24 mouse cellular contexts compared by ENCODE assay signal in genomic region chr3:25131848-25132247, GRCm38 (mm10). TPM values are rescaled to one million over a fixed set of nuclear protein-coding genes. Genes with fewer than 3 reads are reported as not detected.
A peak's percentile ranks its signal among the peaks of the same experiment; 100 is the strongest.
DNase-seq lines count a peak whose midpoint lies in the region; ATAC-seq and TF ChIP-seq lines count a peak whose summit lies in the region.
"Had no signal": no experiment of that assay in that cellular context is flagged by ENCODE, and none has a peak within 500 bp of the region (broad histone marks: within the 10 kb centered on the region; RNA-seq: fewer than 3 reads in every experiment).

No protein-coding gene starts in this region.

- TF ChIP-seq EP300 in heart, adult 2 months (IDR thresholded peaks at IDR 0.05; ENCODE audit: insufficient read depth, low read depth, low read length) = no peak

- ATAC-seq in embryonic facial prominence, embryonic 13.5 days (ENCODE audit: insufficient number of reproducible peaks, insufficient read depth, low FRiP score, low TSS enrichment, low read depth) = no peak
- ATAC-seq: forebrain, embryonic 15.5 days; intestine, postnatal 0 days had no signal

- no peak for DNase-seq in embryonic facial prominence, embryonic 10.5 days (ENCODE audit: low spot score)
- DNase-seq in left cerebral cortex, adult 18-20 months (ENCODE audit: low spot score in 2 of 2) = peak; percentile 16 to 22
- DNase-seq in left cerebral cortex, postnatal 10 days (ENCODE audit: extremely low spot score in 1 of 2, low spot score in 2 of 2) = no peak
- DNase-seq in right cerebral cortex, adult 18-20 months = peak; percentile 37
- no peak for DNase-seq in right cerebral cortex, postnatal 4 days
- DNase-seq in heart, adult 2 months = no peak
- no peak for DNase-seq in adrenal gland, adult (ENCODE audit: inconsistent age in 2 of 2, low spot score in 1 of 2)
- DNase-seq: adrenal gland, adult 2 months; adrenal gland, postnatal 25 days; cerebellum, adult 18-20 months; cerebellum, adult 9-10 months; cerebellum, postnatal 14 days; gastrocnemius, postnatal 25 days; heart, adult 18-20 months; heart, postnatal 14 days; heart, postnatal 4 days had no signal

- WGBS in embryonic facial prominence, embryonic 13.5 days = 23% methylated on average over 3 of the region's 3 CpGs
- WGBS in embryonic facial prominence, embryonic 10.5 days = 48% methylated on average over 3 of the region's 3 CpGs
- 49% methylated on average over 3 of the region's 3 CpGs for WGBS in heart, adult 2 months

- no peak for TF ChIP-seq POLR2A in heart, adult 2 months (IDR thresholded peaks at IDR 0.05; ENCODE audit: insufficient read depth, low read depth, low read length)

- H3K27ac ChIP-seq in embryonic facial prominence, embryonic 13.5 days = peak overlapping the region; percentile 11; the same call in 1 of the 2 replicates
- H3K27ac ChIP-seq in embryonic facial prominence, embryonic 10.5 days (replicated peaks) = no peak overlapping the region
- H3K27ac ChIP-seq in heart, adult 2 months = no peak overlapping the region
- H3K27ac ChIP-seq: embryonic facial prominence, embryonic 12.5 days; forebrain, embryonic 12.5 days; forebrain, embryonic 15.5 days; heart, embryonic 10.5 days; heart, embryonic 13.5 days; hindbrain, embryonic 14.5 days had no signal

- no peak overlapping the region for H3K9ac ChIP-seq in embryonic facial prominence, embryonic 13.5 days
- no peak overlapping the region for H3K9ac ChIP-seq in heart, adult 2 months (ENCODE audit: low read depth, low read length)
- H3K9ac ChIP-seq: embryonic facial prominence, embryonic 12.5 days; forebrain, embryonic 12.5 days; forebrain, embryonic 15.5 days; heart, embryonic 13.5 days; hindbrain, embryonic 14.5 days had no signal

- H3K4me1 ChIP-seq in embryonic facial prominence, embryonic 13.5 days = no peaks in the 10 kb centered on the region
- H3K4me1 ChIP-seq in embryonic facial prominence, embryonic 10.5 days = peaks cover 4% of the 10 kb centered on the region; the same call in 1 of the 2 replicates
- no peaks in the 10 kb centered on the region for H3K4me1 ChIP-seq in heart, adult 2 months (ENCODE audit: control insufficient read depth, insufficient read depth, low read length)
- H3K4me1 ChIP-seq: forebrain, embryonic 15.5 days; heart, embryonic 10.5 days; heart, embryonic 13.5 days had no signal

- no peak overlapping the region for H3K4me3 ChIP-seq in embryonic facial prominence, embryonic 13.5 days
- no peak overlapping the region for H3K4me3 ChIP-seq in embryonic facial prominence, embryonic 10.5 days
- no peak overlapping the region for H3K4me3 ChIP-seq in heart, adult 2 months
- H3K4me3 ChIP-seq: embryonic facial prominence, embryonic 12.5 days; forebrain, embryonic 12.5 days; forebrain, embryonic 15.5 days; heart, embryonic 10.5 days; heart, embryonic 13.5 days had no signal

- TF ChIP-seq CTCF in heart, adult 2 months (IDR thresholded peaks at IDR 0.05) = no peak

- no peaks in the 10 kb centered on the region for H3K36me3 ChIP-seq in embryonic facial prominence, embryonic 13.5 days
- no peaks in the 10 kb centered on the region for H3K36me3 ChIP-seq in embryonic facial prominence, embryonic 10.5 days (replicated peaks)
- H3K36me3 ChIP-seq in heart, adult 2 months (ENCODE audit: control insufficient read depth, insufficient read depth, low read length) = no peaks in the 10 kb centered on the region
- H3K36me3 ChIP-seq: embryonic facial prominence, embryonic 12.5 days; forebrain, embryonic 12.5 days; forebrain, embryonic 15.5 days; heart, embryonic 10.5 days; heart, embryonic 13.5 days had no signal

- H3K27me3 ChIP-seq in embryonic facial prominence, embryonic 13.5 days = no peaks in the 10 kb centered on the region
- H3K27me3 ChIP-seq in embryonic facial prominence, embryonic 10.5 days (replicated peaks; ENCODE audit: low read depth, poor library complexity, severe bottlenecking) = no peaks in the 10 kb centered on the region
- H3K27me3 ChIP-seq in heart, adult 2 months (ENCODE audit: control insufficient read depth, insufficient read depth, low read length) = no peaks in the 10 kb centered on the region
- H3K27me3 ChIP-seq: embryonic facial prominence, embryonic 12.5 days; forebrain, embryonic 12.5 days; forebrain, embryonic 15.5 days; heart, embryonic 13.5 days had no signal

- no peaks in the 10 kb centered on the region for H3K9me3 ChIP-seq in embryonic facial prominence, embryonic 13.5 days
- H3K9me3 ChIP-seq in embryonic facial prominence, embryonic 10.5 days = no peaks in the 10 kb centered on the region
- H3K9me3 ChIP-seq: embryonic facial prominence, embryonic 12.5 days; forebrain, embryonic 12.5 days; forebrain, embryonic 15.5 days; heart, embryonic 10.5 days; heart, embryonic 13.5 days had no signal

- 0 out of 2 replicates have a peak overlapping the region, but pooled peaks have one; percentile 3 for H3K4me2 ChIP-seq in embryonic facial prominence, embryonic 13.5 days
- H3K4me2 ChIP-seq: embryonic facial prominence, embryonic 12.5 days; forebrain, embryonic 12.5 days; forebrain, embryonic 15.5 days; heart, embryonic 13.5 days; hindbrain, embryonic 14.5 days had no signal

- H3K79me2 ChIP-seq in heart, adult 2 months (replicated peaks; ENCODE audit: control insufficient read depth, insufficient read depth, low read length) = no peaks in the 10 kb centered on the region

- intact Hi-C loops in left cerebral cortex, postnatal 10 days (cut with DNase I) = no loop called here
- intact Hi-C loops in heart, adult 2 months (cut with DNase I) = no loop called here

RNA-seq across cellular contexts. Expression of gene Naaladl2, which starts 12.2 kb away (rescaled TPM):
- 2.0 and 2.3 TPM in 2 replicates for polyA plus RNA-seq in embryonic facial prominence, embryonic 13.5 days (2015; fragmentation: Nextera tagmentation; extraction: Ambion mirVana)
- 0.25 and 0.66 TPM in 2 replicates for polyA plus RNA-seq in embryonic facial prominence, embryonic 10.5 days (2016; fragmentation: Nextera tagmentation; extraction: Ambion mirVana)
- 1 to 10 TPM; 3.7 to 4.0 TPM for total RNA-seq in left cerebral cortex, adult 18-20 months (2021)
- 1 to 10 TPM; 1.7 to 2.3 TPM for total RNA-seq in left cerebral cortex, postnatal 10 days (2021)
- total RNA-seq in heart, adult 2 months (2021) = under 1 TPM; 0.23 to 0.45 TPM
- 0.10 and 0.47 TPM in 2 replicates for polyA plus RNA-seq in heart, adult 2 months (2012; rRNA removed)

Comparison
In these comparisons a context has a peak if more than half of its experiments do, and no peak if none do; other contexts are left out.
1. DNase-seq: peak in left cerebral cortex, adult 18-20 months (2 of 2) and right cerebral cortex, adult 18-20 months (single experiment); none in embryonic facial prominence, embryonic 10.5 days (single experiment), left cerebral cortex, postnatal 10 days (0 of 2), right cerebral cortex, postnatal 4 days (single experiment), heart, adult 2 months (0 of 2) and adrenal gland, adult (0 of 2).